Mouse (Mus musculus) forebrain, embryonic 14.5 days (tissue): ENCODE results near the gene 1700102P08Rik. TPM values are rescaled to one million over a fixed set of nuclear protein-coding genes. Genes with fewer than 3 reads are reported as not detected.

Source experiments
- ATAC-seq: fragments of 200-750 bp; cut with Nextera tagmentation; 2 replicates; pipeline ENCODE4 v1.8.0; 2017; ENCODE audit warnings: mild to moderate bottlenecking, moderate library complexity
- DNase-seq: peaks from one replicate; pipeline ENCODE4 v3.0.0-alpha.2; 2015; ENCODE audit warnings: low spot score
- H3K27ac ChIP-seq: fragments of 300-500 bp; sonication (generic); 2 replicates; pipeline ENCODE4 v1.5.1; 2014; ENCODE audit warnings: low read depth, mild to moderate bottlenecking, control low read depth, low read length, moderate library complexity
- H3K27me3 ChIP-seq: fragments of 300-500 bp; sonication (generic); replicated peaks from 2 replicates; pipeline ENCODE4 v1.6.1; 2014; ENCODE audit warnings: low read length, control low read depth, mixed read lengths; ENCODE audit not compliant: control insufficient read depth, insufficient read depth
- H3K36me3 ChIP-seq: fragments of 300-500 bp; sonication (generic); 2 replicates; pipeline ENCODE4 v1.6.1; 2014; ENCODE audit warnings: low read length, control low read depth; ENCODE audit not compliant: control insufficient read depth, insufficient read depth
- H3K4me1 ChIP-seq: fragments of 300-500 bp; sonication (generic); 2 replicates; pipeline ENCODE4 v1.6.1; 2014; ENCODE audit warnings: antibody characterized with exemption, low read length, control low read depth; ENCODE audit not compliant: control insufficient read depth, insufficient read depth
- H3K4me2 ChIP-seq: fragments of 300-500 bp; sonication (generic); 2 replicates; pipeline ENCODE4 v1.6.1; 2014; ENCODE audit warnings: mild to moderate bottlenecking, control low read depth, low read length
- H3K4me3 ChIP-seq: fragments of 300-500 bp; sonication (generic); 2 replicates; pipeline ENCODE4 v1.5.1; 2014; ENCODE audit warnings: low read depth, low read length, control low read depth
- H3K9ac ChIP-seq: fragments of 300-500 bp; sonication (generic); 2 replicates; pipeline ENCODE4 v1.6.1; 2014; ENCODE audit warnings: mild to moderate bottlenecking, low read length, control low read depth, moderate library complexity
- H3K9me3 ChIP-seq: fragments of 300-500 bp; sonication (generic); replicated peaks from 2 replicates; pipeline ENCODE4 v1.6.1; 2016; ENCODE audit warnings: low read length, control low read depth, mixed read lengths; ENCODE audit not compliant: control insufficient read depth
- whole genome bisulfite sequencing: fragments of 180-500 bp; shearing (Covaris S2); extraction: QIAGEN DNeasy Blood & Tissue Kit; methylation state at CpG from one replicate; pipeline ENCODE4 v1.1.7; 2014; 5-methylcytosine and 5-hydroxymethylcytosine counted together
- polyA plus RNA-seq: library from polyadenylated mRNA; unstranded; fragments of >200 nt; fragmentation: Nextera tagmentation; extraction: Ambion mirVana; gene quantifications from 2 replicates; pipeline ENCODE4 v1.2.1, GENCODE M21; 2014

The 1700102P08Rik gene
- polyA plus RNA-seq, 1 experiment from 2014 or later = 1.4 TPM

GRCm38 (mm10) chr9:108459939-108460318 lies 67.3 kb downstream of the 1700102P08Rik start:
- WGBS = 90% methylated on average over 1 of the region's 1 CpGs
- Histone ChIP-seq H3K36me3 (peaks cover 21% of the 10 kb centered on the region), H3K9me3 (no peaks in the 10 kb centered on the region), H3K27ac (0 out of 2 replicates have a peak overlapping the region, but pooled peaks have one; percentile 58), H3K27me3 (no peaks in the 10 kb centered on the region), H3K4me1 (peaks cover 11% of the 10 kb centered on the region), H3K9ac (no peak overlapping the region), H3K4me3 (peak overlapping the region; percentile 86), H3K4me2 (peak overlapping the region; percentile 86)
- peak; percentile 18; the same call in 1 of the 2 replicates for ATAC-seq
- DNase-seq = no peak

Other genes with a start within 250 kb of the 1700102P08Rik start
- 5.3 and 6.6 TPM in 2 replicates for gene Bsn, start 202.4 kb upstream of the 1700102P08Rik start, polyA plus RNA-seq
- gene Dag1, start 128.8 kb upstream of the 1700102P08Rik start, polyA plus RNA-seq = 42.0 and 49.6 TPM in 2 replicates
- 113 and 126 TPM in 2 replicates for gene Nicn1, start 102.4 kb upstream of the 1700102P08Rik start, polyA plus RNA-seq
- 13.2 and 13.4 TPM in 2 replicates for gene Amt, start 96.0 kb upstream of the 1700102P08Rik start, polyA plus RNA-seq
- gene Rhoa, start 86.7 kb upstream of the 1700102P08Rik start, polyA plus RNA-seq = 276 and 307 TPM in 2 replicates
- 38.9 and 50.8 TPM in 2 replicates for gene Tcta, start 86.6 kb upstream of the 1700102P08Rik start, polyA plus RNA-seq
- 455 and 521 TPM in 2 replicates for gene Gpx1, start 53.9 kb upstream of the 1700102P08Rik start, polyA plus RNA-seq
- 136 and 141 TPM in 2 replicates for gene Usp4, start 45.0 kb upstream of the 1700102P08Rik start, polyA plus RNA-seq
- gene Ccdc36, start 35.7 kb downstream of the 1700102P08Rik start, polyA plus RNA-seq = 0.94 and 1.1 TPM in 2 replicates
- not detected in 2 replicates for gene BC048562, start 43.7 kb downstream of the 1700102P08Rik start, polyA plus RNA-seq
- gene Ccdc71, start 67.7 kb downstream of the 1700102P08Rik start, polyA plus RNA-seq = 45.2 and 49.6 TPM in 2 replicates
- gene Klhdc8b, start 68.8 kb downstream of the 1700102P08Rik start, polyA plus RNA-seq = 47.9 and 52.6 TPM in 2 replicates
- 12.0 and 17.2 TPM in 2 replicates for gene Lamb2, start 86.9 kb downstream of the 1700102P08Rik start, polyA plus RNA-seq
- gene Usp19, start 97.8 kb downstream of the 1700102P08Rik start, polyA plus RNA-seq = 48.0 and 64.1 TPM in 2 replicates
- 71.5 and 87.7 TPM in 2 replicates for gene Qars, start 114.9 kb downstream of the 1700102P08Rik start, polyA plus RNA-seq
- gene Qrich1, start 124.0 kb downstream of the 1700102P08Rik start, polyA plus RNA-seq = 143 and 160 TPM in 2 replicates
- 125 and 136 TPM in 2 replicates for gene Impdh2, start 167.5 kb downstream of the 1700102P08Rik start, polyA plus RNA-seq
- gene Ndufaf3, start 174.6 kb downstream of the 1700102P08Rik start, polyA plus RNA-seq = 82.7 and 105 TPM in 2 replicates
- gene Dalrd3, start 177.1 kb downstream of the 1700102P08Rik start, polyA plus RNA-seq = 188 and 190 TPM in 2 replicates
- gene Wdr6, start 185.9 kb downstream of the 1700102P08Rik start, polyA plus RNA-seq = 162 and 187 TPM in 2 replicates
- 14.5 and 18.1 TPM in 2 replicates for gene P4htm, start 204.9 kb downstream of the 1700102P08Rik start, polyA plus RNA-seq